Mouse (Mus musculus): ENCODE measurements at regions not wholly inside any gene's neighbourhood (a gene's known extent, or its start where the extent isn't known, plus 50 kb on each side); places are given as distances from the start of the nearest gene placed in this dataset.

- DNase-seq (ENCODE audit: low spot score) (no peak), ATAC-seq (ENCODE audit: low FRiP score, low read depth) (no peak)
- no peaks in the 10 kb centered on the region for H3K36me3 ChIP-seq (ENCODE audit: control insufficient read depth, insufficient read depth, low read length)
- WGBS = 51% methylated on average over 5 of the region's 5 CpGs
- no peak overlapping the region for H3K27ac ChIP-seq (replicated peaks; ENCODE audit: low read depth, low read length)
- no peak overlapping the region for H3K4me3 ChIP-seq (replicated peaks; ENCODE audit: low read length)
- no peaks in the 10 kb centered on the region for H3K9me3 ChIP-seq (ENCODE audit: control insufficient read depth, low read length)
- no peak overlapping the region for H3K9ac ChIP-seq (ENCODE audit: low read depth, low read length, severe bottlenecking)
- peaks cover 16% of the 10 kb centered on the region for H3K4me1 ChIP-seq (ENCODE audit: control insufficient read depth, insufficient read depth, low read length)
- no peak overlapping the region for H3K4me2 ChIP-seq (replicated peaks; ENCODE audit: low read depth, low read length, severe bottlenecking)
- TF ChIP-seq POLR2A (IDR thresholded peaks at IDR 0.05; ENCODE audit: borderline replicate concordance, extremely low read depth, insufficient read depth, insufficient read length) = no peak
- no peaks in the 10 kb centered on the region for H3K27me3 ChIP-seq (ENCODE audit: control insufficient read depth, insufficient read depth, low read length)
Observed at GRCm38 (mm10) chr11:117538732-117539131, 54.6 kb downstream of the Gm11733 start.

GRCm38 (mm10) chr11:117540609-117541008, 56.4 kb downstream of the Gm11733 start:
- H3K27ac ChIP-seq (replicated peaks; ENCODE audit: low read depth, low read length) = no peak overlapping the region
- WGBS = 50% methylated on average over 5 of the region's 5 CpGs

GRCm38 (mm10) chr11:117541205-117541884, 57.2 kb downstream of the Gm11733 start:
- DNase-seq (ENCODE audit: low spot score) (peak; percentile 70), ATAC-seq (ENCODE audit: low FRiP score, low read depth) (peak; percentile 68; the same call in 1 of the 2 replicates)
- no peak for TF ChIP-seq POLR2A (IDR thresholded peaks at IDR 0.05; ENCODE audit: borderline replicate concordance, extremely low read depth, insufficient read depth, insufficient read length)
- no peaks in the 10 kb centered on the region for H3K36me3 ChIP-seq (ENCODE audit: control insufficient read depth, insufficient read depth, low read length)
- H3K9ac ChIP-seq (ENCODE audit: low read depth, low read length, severe bottlenecking) = no peak overlapping the region
- H3K4me2 ChIP-seq (replicated peaks; ENCODE audit: low read depth, low read length, severe bottlenecking) = no peak overlapping the region
- H3K27ac ChIP-seq (replicated peaks; ENCODE audit: low read depth, low read length) = 0 out of 2 replicates have a peak overlapping the region, but pooled peaks have one; percentile 1
- 9% methylated on average over 6 of the region's 6 CpGs for WGBS
- no peak overlapping the region for H3K4me3 ChIP-seq (replicated peaks; ENCODE audit: low read length)
- H3K9me3 ChIP-seq (ENCODE audit: control insufficient read depth, low read length) = no peaks in the 10 kb centered on the region
- peaks cover 9% of the 10 kb centered on the region for H3K4me1 ChIP-seq (ENCODE audit: control insufficient read depth, insufficient read depth, low read length)
- H3K27me3 ChIP-seq (ENCODE audit: control insufficient read depth, insufficient read depth, low read length) = no peaks in the 10 kb centered on the region

More at GRCm38 (mm10) chr11:117540609-117541008, 56.4 kb downstream of the Gm11733 start:
- H3K36me3 ChIP-seq (ENCODE audit: control insufficient read depth, insufficient read depth, low read length) = no peaks in the 10 kb centered on the region
- DNase-seq (ENCODE audit: low spot score) (no peak), ATAC-seq (ENCODE audit: low FRiP score, low read depth) (no peak)
- no peaks in the 10 kb centered on the region for H3K27me3 ChIP-seq (ENCODE audit: control insufficient read depth, insufficient read depth, low read length)
- peaks cover 13% of the 10 kb centered on the region for H3K4me1 ChIP-seq (ENCODE audit: control insufficient read depth, insufficient read depth, low read length)
- no peak for TF ChIP-seq POLR2A (IDR thresholded peaks at IDR 0.05; ENCODE audit: borderline replicate concordance, extremely low read depth, insufficient read depth, insufficient read length)
- no peak overlapping the region for H3K4me2 ChIP-seq (replicated peaks; ENCODE audit: low read depth, low read length, severe bottlenecking)
- no peak overlapping the region for H3K4me3 ChIP-seq (replicated peaks; ENCODE audit: low read length)
- no peaks in the 10 kb centered on the region for H3K9me3 ChIP-seq (ENCODE audit: control insufficient read depth, low read length)
- H3K9ac ChIP-seq (ENCODE audit: low read depth, low read length, severe bottlenecking) = no peak overlapping the region

GRCm38 (mm10) chr11:117543191-117543590, 59.0 kb downstream of the Gm11733 start:
- H3K4me2 ChIP-seq (replicated peaks; ENCODE audit: low read depth, low read length, severe bottlenecking) = no peak overlapping the region
- ATAC-seq (ENCODE audit: low FRiP score, low read depth) (no peak), DNase-seq (ENCODE audit: low spot score) (no peak)
- peaks cover 9% of the 10 kb centered on the region for H3K4me1 ChIP-seq (ENCODE audit: control insufficient read depth, insufficient read depth, low read length)
- no peak overlapping the region for H3K9ac ChIP-seq (ENCODE audit: low read depth, low read length, severe bottlenecking)
- no peaks in the 10 kb centered on the region for H3K27me3 ChIP-seq (ENCODE audit: control insufficient read depth, insufficient read depth, low read length)
- WGBS = 39% methylated on average over 6 of the region's 6 CpGs
- H3K4me3 ChIP-seq (replicated peaks; ENCODE audit: low read length) = no peak overlapping the region
- H3K27ac ChIP-seq (replicated peaks; ENCODE audit: low read depth, low read length) = no peak overlapping the region
- H3K9me3 ChIP-seq (ENCODE audit: control insufficient read depth, low read length) = no peaks in the 10 kb centered on the region
- no peak for TF ChIP-seq POLR2A (IDR thresholded peaks at IDR 0.05; ENCODE audit: borderline replicate concordance, extremely low read depth, insufficient read depth, insufficient read length)
- H3K36me3 ChIP-seq (ENCODE audit: control insufficient read depth, insufficient read depth, low read length) = no peaks in the 10 kb centered on the region

- no peaks in the 10 kb centered on the region for H3K36me3 ChIP-seq (ENCODE audit: control insufficient read depth, insufficient read depth, low read length)
- H3K9ac ChIP-seq (ENCODE audit: low read depth, low read length, severe bottlenecking) = no peak overlapping the region
- no peaks in the 10 kb centered on the region for H3K9me3 ChIP-seq (ENCODE audit: control insufficient read depth, low read length)
- no peak overlapping the region for H3K4me2 ChIP-seq (replicated peaks; ENCODE audit: low read depth, low read length, severe bottlenecking)
- H3K4me3 ChIP-seq (replicated peaks; ENCODE audit: low read length) = no peak overlapping the region
- no peak for TF ChIP-seq POLR2A (IDR thresholded peaks at IDR 0.05; ENCODE audit: borderline replicate concordance, extremely low read depth, insufficient read depth, insufficient read length)
- H3K4me1 ChIP-seq (ENCODE audit: control insufficient read depth, insufficient read depth, low read length) = peaks cover 9% of the 10 kb centered on the region
- ATAC-seq (ENCODE audit: low FRiP score, low read depth) = no peak
- no peak overlapping the region for H3K27ac ChIP-seq (replicated peaks; ENCODE audit: low read depth, low read length)
- 37% methylated on average over 5 of the region's 6 CpGs for WGBS
- DNase-seq (ENCODE audit: low spot score) = no peak
- H3K27me3 ChIP-seq (ENCODE audit: control insufficient read depth, insufficient read depth, low read length) = no peaks in the 10 kb centered on the region
Observed at GRCm38 (mm10) chr11:117544507-117544906, 60.3 kb downstream of the Gm11733 start.

All from limb, embryonic 14.5 days (tissue).